Mouse (Mus musculus) intestine, embryonic 15.5 days (tissue): ENCODE results near the gene Oasl1. TPM values are rescaled to one million over a fixed set of nuclear protein-coding genes. Genes with fewer than 3 reads are reported as not detected.
"Not testable (repeated sequence)": the region's sequence is repeated elsewhere in the genome, so short reads cannot be mapped to it uniquely, and the experiment has no call there.

Source experiments
- ATAC-seq: fragments of 200-750 bp; cut with Nextera tagmentation; 2 replicates; pipeline ENCODE4 v1.8.0; 2017; ENCODE audit warnings: moderate TSS enrichment, moderate library complexity
- H3K27ac ChIP-seq: fragments of 300-500 bp; sonication (generic); 2 replicates; pipeline ENCODE4 v1.5.1; 2015; ENCODE audit warnings: mild to moderate bottlenecking, inconsistent platforms
- H3K27me3 ChIP-seq: fragments of 300-500 bp; sonication (generic); replicated peaks from 2 replicates; pipeline ENCODE4 v1.6.1; 2015; ENCODE audit warnings: inconsistent platforms
- H3K36me3 ChIP-seq: fragments of 300-500 bp; sonication (generic); 2 replicates; pipeline ENCODE4 v1.6.1; 2015; ENCODE audit warnings: inconsistent platforms
- H3K4me1 ChIP-seq: fragments of 300-500 bp; sonication (generic); replicated peaks from 2 replicates; pipeline ENCODE4 v1.6.1; 2015; ENCODE audit warnings: inconsistent platforms
- H3K4me2 ChIP-seq: fragments of 300-500 bp; sonication (generic); replicated peaks from 2 replicates; pipeline ENCODE4 v1.6.1; 2015; ENCODE audit warnings: mild to moderate bottlenecking, inconsistent platforms
- H3K4me3 ChIP-seq: fragments of 300-500 bp; sonication (generic); replicated peaks from 2 replicates; pipeline ENCODE4 v1.5.1; 2015; ENCODE audit warnings: inconsistent platforms
- H3K9ac ChIP-seq: fragments of 300-500 bp; sonication (generic); 2 replicates; pipeline ENCODE4 v1.6.1; 2015; ENCODE audit warnings: inconsistent platforms
- H3K9me3 ChIP-seq: fragments of 300-500 bp; sonication (generic); 2 replicates; pipeline ENCODE4 v1.6.1; 2016; ENCODE audit warnings: inconsistent platforms
- WGBS: fragments of 180-500 bp; shearing (Covaris S2); methylation state at CpG from one replicate; pipeline ENCODE4 v1.1.7; 2015; 5-methylcytosine and 5-hydroxymethylcytosine counted together
- polyA plus RNA-seq: library from polyadenylated mRNA; unstranded; fragments of >200 nt; fragmentation: Nextera tagmentation; extraction: Ambion mirVana; gene quantifications from 2 replicates; pipeline ENCODE4 v1.2.1, GENCODE M21; 2015

Gene Oasl1
- polyA plus RNA-seq, 1 experiment from 2014 or later: 2.3 TPM

DNA sequence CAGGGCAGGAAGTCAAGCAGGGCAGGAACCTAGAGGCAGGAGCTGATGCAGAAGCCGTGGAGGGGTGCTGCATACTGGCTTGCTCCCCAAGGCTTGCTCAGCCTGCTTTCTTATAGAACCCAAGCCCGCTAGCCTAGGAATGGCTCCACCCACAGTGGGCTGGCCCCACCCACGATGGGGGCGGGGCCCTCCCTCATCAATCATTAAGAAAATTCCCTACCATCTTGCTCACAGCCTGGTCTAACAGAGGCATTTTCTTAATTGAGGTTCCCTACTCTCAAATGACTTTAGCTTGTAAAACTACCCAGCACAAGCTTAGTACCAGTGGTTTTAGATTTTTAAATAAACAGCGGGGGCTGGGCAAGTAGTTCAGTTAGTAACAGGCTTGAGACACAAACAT lies 8.6 kb downstream of the Oasl1 start:
- Histone ChIP-seq H3K9ac (no peak overlapping the region), H3K4me3 (no peak overlapping the region), H3K4me1 (no peaks in the 10 kb centered on the region), H3K4me2 (no peak overlapping the region), H3K36me3 (no peaks in the 10 kb centered on the region), H3K27ac (no peak overlapping the region), H3K27me3 (no peaks in the 10 kb centered on the region), H3K9me3 (no peaks in the 10 kb centered on the region)
- ATAC-seq: no peak
- 53% methylated on average over 5 of the region's 5 CpGs for WGBS

GRCm38 (mm10) chr5:114933206-114933605 lies 10.2 kb downstream of the Oasl1 start:
- H3K9ac ChIP-seq: no peak overlapping the region
- ATAC-seq: no peak
- H3K36me3 ChIP-seq: no peaks in the 10 kb centered on the region
- H3K9me3 ChIP-seq: no peaks in the 10 kb centered on the region
- no peaks in the 10 kb centered on the region for H3K4me1 ChIP-seq
- no peak overlapping the region for H3K4me2 ChIP-seq
- no peak overlapping the region for H3K27ac ChIP-seq
- no peak overlapping the region for H3K4me3 ChIP-seq
- no peaks in the 10 kb centered on the region for H3K27me3 ChIP-seq
- 80% methylated on average over 8 of the region's 8 CpGs for WGBS

GRCm38 (mm10) chr5:114935838-114936237 lies 12.8 kb downstream of the Oasl1 start:
- H3K4me3 ChIP-seq: no peak overlapping the region
- H3K36me3 ChIP-seq: no peaks in the 10 kb centered on the region
- H3K27me3 ChIP-seq: no peaks in the 10 kb centered on the region
- no peaks in the 10 kb centered on the region for H3K4me1 ChIP-seq
- ATAC-seq: no peak
- WGBS: 25% methylated on average over 3 of the region's 3 CpGs
- no peak overlapping the region for H3K9ac ChIP-seq
- no peak overlapping the region for H3K4me2 ChIP-seq
- no peak overlapping the region for H3K27ac ChIP-seq
- no peaks in the 10 kb centered on the region for H3K9me3 ChIP-seq

- H3K27me3 ChIP-seq, ATAC-seq, H3K36me3 ChIP-seq, H3K9ac ChIP-seq, H3K4me3 ChIP-seq, H3K27ac ChIP-seq, H3K4me1 ChIP-seq, H3K9me3 ChIP-seq, H3K4me2 ChIP-seq: not testable (repeated sequence)
- 54% methylated on average over 3 of the region's 3 CpGs for WGBS
Observed at GRCm38 (mm10) chr5:114941138-114941537, 18.1 kb downstream of the Oasl1 start.

GRCm38 (mm10) chr5:114942074-114942765 lies 19.2 kb downstream of the Oasl1 start, which contains the start of gene 2210016L21Rik:
Gene 2210016L21Rik (plus strand): TSS chr5:114942158.
- peak within 1 kb of the TSS; percentile 60 for H3K4me2 ChIP-seq
- ATAC-seq: peak; percentile 94
- no peaks in the 10 kb centered on the region for H3K9me3 ChIP-seq
- peaks cover 5% of the 10 kb centered on the region; the same call in 1 of the 2 replicates for H3K4me1 ChIP-seq
- peaks cover 10% of the 10 kb centered on the region for H3K36me3 ChIP-seq
- no peaks in the 10 kb centered on the region for H3K27me3 ChIP-seq
- peak within 1 kb of the TSS; percentile 97 for H3K4me3 ChIP-seq
- WGBS: 1% methylated on average over 39 of the region's 39 CpGs
- peak within 1 kb of the TSS; percentile 98 for H3K9ac ChIP-seq
- peak within 1 kb of the TSS; percentile 86 for H3K27ac ChIP-seq

- peak overlapping the region; percentile 97 for H3K4me3 ChIP-seq
- H3K9ac ChIP-seq: peak overlapping the region; percentile 98
- peak overlapping the region; percentile 60 for H3K4me2 ChIP-seq
- 35% methylated on average over 4 of the region's 4 CpGs for whole genome bisulfite sequencing
- H3K4me1 ChIP-seq: peaks cover 5% of the 10 kb centered on the region; the same call in 1 of the 2 replicates
- ATAC-seq: no peak
- H3K27ac ChIP-seq: no peak overlapping the region
- no peaks in the 10 kb centered on the region for H3K9me3 ChIP-seq
- peaks cover 16% of the 10 kb centered on the region for H3K36me3 ChIP-seq
- H3K27me3 ChIP-seq: no peaks in the 10 kb centered on the region
Observed at GRCm38 (mm10) chr5:114942766-114943130, 19.7 kb downstream of the Oasl1 start.

DNA sequence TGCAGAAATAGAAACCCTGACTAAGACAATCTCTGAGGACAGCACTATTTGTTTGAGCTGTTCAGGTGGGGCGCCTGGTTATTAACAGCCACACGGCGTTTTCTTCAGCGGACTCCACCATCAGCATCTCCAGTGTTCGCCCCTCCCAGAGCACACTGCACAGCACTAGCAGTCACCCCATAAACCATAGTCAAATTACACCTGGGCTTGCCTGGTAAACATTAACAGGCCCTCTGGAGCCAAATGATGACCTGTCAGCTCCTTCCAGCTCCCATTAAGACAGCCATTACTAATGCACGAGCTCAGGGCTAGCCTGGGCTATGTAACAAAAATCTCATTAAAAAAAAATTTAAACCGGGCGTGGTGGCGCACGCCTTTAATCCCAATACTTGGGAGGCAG lies 22.0 kb downstream of the Oasl1 start:
- no peak overlapping the region for H3K9ac ChIP-seq
- H3K4me3 ChIP-seq: no peak overlapping the region
- 78% methylated on average over 10 of the region's 10 CpGs for WGBS
- no peak overlapping the region for H3K4me2 ChIP-seq
- no peaks in the 10 kb centered on the region for H3K27me3 ChIP-seq
- H3K36me3 ChIP-seq: peaks cover 26% of the 10 kb centered on the region
- peaks cover 14% of the 10 kb centered on the region; the same call in 1 of the 2 replicates for H3K4me1 ChIP-seq
- no peaks in the 10 kb centered on the region for H3K9me3 ChIP-seq
- ATAC-seq: peak; percentile 21; the same call in 1 of the 2 replicates
- no peak overlapping the region for H3K27ac ChIP-seq

GRCm38 (mm10) chr5:114948891-114949290 lies 25.9 kb downstream of the Oasl1 start:
- H3K4me2 ChIP-seq: no peak overlapping the region
- H3K9ac ChIP-seq: no peak overlapping the region
- 30% methylated on average over 6 of the region's 6 CpGs for WGBS
- H3K27ac ChIP-seq: no peak overlapping the region
- no peaks in the 10 kb centered on the region for H3K9me3 ChIP-seq
- no peak overlapping the region for H3K4me3 ChIP-seq
- ATAC-seq: 0 out of 2 replicates have a peak, but pooled peaks have one; percentile 32
- H3K27me3 ChIP-seq: no peaks in the 10 kb centered on the region
- H3K36me3 ChIP-seq: peaks cover 26% of the 10 kb centered on the region
- peaks cover 9% of the 10 kb centered on the region for H3K4me1 ChIP-seq

- no peak for ATAC-seq
- Histone ChIP-seq H3K4me3 (no peak overlapping the region), H3K27ac (no peak overlapping the region), H3K27me3 (no peaks in the 10 kb centered on the region), H3K36me3 (peaks cover 26% of the 10 kb centered on the region), H3K9ac (no peak overlapping the region), H3K4me2 (no peak overlapping the region), H3K4me1 (peaks cover 9% of the 10 kb centered on the region), H3K9me3 (no peaks in the 10 kb centered on the region)
- 45% methylated on average over 5 of the region's 5 CpGs for WGBS
Observed at GRCm38 (mm10) chr5:114949316-114949715, 26.3 kb downstream of the Oasl1 start.

DNA sequence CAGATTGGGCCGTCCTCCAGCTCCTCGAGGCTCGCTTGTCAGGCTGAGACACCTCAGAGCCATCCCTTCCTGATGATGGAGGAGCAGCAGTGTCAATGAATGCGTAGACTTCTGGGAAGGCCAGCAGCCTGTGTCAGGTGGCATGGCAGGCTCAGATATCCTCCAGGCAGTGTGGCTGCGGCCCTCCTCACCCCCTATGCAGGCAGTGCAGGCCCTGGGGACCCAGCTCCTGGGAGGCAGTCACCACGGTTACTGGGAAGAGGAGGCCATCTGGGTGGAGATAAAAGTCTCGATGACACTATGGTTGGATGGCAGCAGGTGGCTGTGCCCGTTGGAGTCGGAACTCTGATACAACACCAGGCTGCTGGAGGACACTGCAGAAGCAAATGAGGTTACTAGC lies 26.8 kb downstream of the Oasl1 start:
- no peaks in the 10 kb centered on the region for H3K27me3 ChIP-seq
- H3K27ac ChIP-seq: no peak overlapping the region
- H3K4me3 ChIP-seq: no peak overlapping the region
- peaks cover 9% of the 10 kb centered on the region for H3K4me1 ChIP-seq
- no peaks in the 10 kb centered on the region for H3K9me3 ChIP-seq
- H3K4me2 ChIP-seq: no peak overlapping the region
- H3K36me3 ChIP-seq: peaks cover 26% of the 10 kb centered on the region
- ATAC-seq: no peak
- 80% methylated on average over 9 of the region's 9 CpGs for WGBS
- no peak overlapping the region for H3K9ac ChIP-seq

- Histone ChIP-seq H3K9ac (no peak overlapping the region), H3K4me2 (no peak overlapping the region), H3K9me3 (no peaks in the 10 kb centered on the region), H3K36me3 (peaks cover 26% of the 10 kb centered on the region), H3K4me1 (peaks cover 9% of the 10 kb centered on the region), H3K27me3 (no peaks in the 10 kb centered on the region), H3K4me3 (no peak overlapping the region), H3K27ac (no peak overlapping the region)
- 72% methylated on average over 12 of the region's 12 CpGs for WGBS
- no peak for ATAC-seq
Observed at GRCm38 (mm10) chr5:114950669-114951068, 27.6 kb downstream of the Oasl1 start.

- H3K4me2 ChIP-seq: no peak overlapping the region
- H3K27ac ChIP-seq: no peak overlapping the region
- H3K4me1 ChIP-seq: peaks cover 9% of the 10 kb centered on the region
- H3K36me3 ChIP-seq: peaks cover 23% of the 10 kb centered on the region
- H3K9ac ChIP-seq: no peak overlapping the region
- whole genome bisulfite sequencing: 79% methylated on average over 21 of the region's 21 CpGs
- H3K4me3 ChIP-seq: no peak overlapping the region
- H3K9me3 ChIP-seq: no peaks in the 10 kb centered on the region
- peak; percentile 18 for ATAC-seq
- no peaks in the 10 kb centered on the region for H3K27me3 ChIP-seq
Observed at GRCm38 (mm10) chr5:114951279-114951880, 28.3 kb downstream of the Oasl1 start.

- H3K4me1 ChIP-seq: peaks cover 9% of the 10 kb centered on the region
- H3K9ac ChIP-seq: no peak overlapping the region
- no peak overlapping the region for H3K27ac ChIP-seq
- H3K27me3 ChIP-seq: no peaks in the 10 kb centered on the region
- H3K36me3 ChIP-seq: peaks cover 5% of the 10 kb centered on the region; the same call in 1 of the 2 replicates
- no peak for ATAC-seq
- WGBS: 85% methylated on average over 14 of the region's 14 CpGs
- H3K9me3 ChIP-seq: no peaks in the 10 kb centered on the region
- H3K4me3 ChIP-seq: no peak overlapping the region
- no peak overlapping the region for H3K4me2 ChIP-seq
Observed at GRCm38 (mm10) chr5:114953326-114953725, 30.3 kb downstream of the Oasl1 start.
